Mouse (Mus musculus): ENCODE results near the gene Hykk. TPM values are rescaled to one million over a fixed set of nuclear protein-coding genes. Genes with fewer than 3 reads are reported as not detected.
"Not testable (repeated sequence)": the region's sequence is repeated elsewhere in the genome, so short reads cannot be mapped to it uniquely, and the experiment has no call there.

The Hykk gene
- total RNA-seq (2015) (0.07 and 0.09 TPM in 2 replicates), total RNA-seq (2017) (0.12 and 0.22 TPM in 2 replicates)

- ATAC-seq (ENCODE audit: poor library complexity, severe bottlenecking), result peak; percentile 93
These were observed at the start of gene Hykk for GRCm38 (mm10) chr9:54917010-54917677. Gene Hykk, plus strand, starts transcription at chr9:54917283.

- no peak for ATAC-seq (ENCODE audit: poor library complexity, severe bottlenecking)
These were observed 38.3 kb upstream of the Hykk start for GRCm38 (mm10) chr9:54878759-54879158.

- ATAC-seq (ENCODE audit: poor library complexity, severe bottlenecking), result no peak
These were observed 25.0 kb upstream of the Hykk start for GRCm38 (mm10) chr9:54892111-54892510.

GRCm38 (mm10) chr9:54897097-54897496 lies 20.0 kb upstream of the Hykk start:
- ATAC-seq (ENCODE audit: poor library complexity, severe bottlenecking), result no peak

- ATAC-seq (ENCODE audit: poor library complexity, severe bottlenecking), result no peak
These were observed 7.6 kb upstream of the Hykk start for GRCm38 (mm10) chr9:54909446-54909845.

- no peak for ATAC-seq (ENCODE audit: poor library complexity, severe bottlenecking)
These were observed 1.5 kb upstream of the Hykk start for GRCm38 (mm10) chr9:54915576-54915975.

GRCm38 (mm10) chr9:54916401-54916800 lies 682 bp upstream of the Hykk start:
- no peak for ATAC-seq (ENCODE audit: poor library complexity, severe bottlenecking)

- ATAC-seq (ENCODE audit: poor library complexity, severe bottlenecking), result no peak
These were observed 1.1 kb downstream of the Hykk start for GRCm38 (mm10) chr9:54918191-54918590.

- no peak for ATAC-seq (ENCODE audit: poor library complexity, severe bottlenecking)
These were observed 1.7 kb downstream of the Hykk start for GRCm38 (mm10) chr9:54918781-54919180.

GRCm38 (mm10) chr9:54919946-54920345 lies 2.9 kb downstream of the Hykk start:
- ATAC-seq (ENCODE audit: poor library complexity, severe bottlenecking), result no peak

- ATAC-seq (ENCODE audit: poor library complexity, severe bottlenecking), result no peak
These were observed 13.7 kb downstream of the Hykk start for GRCm38 (mm10) chr9:54930741-54931140.

GRCm38 (mm10) chr9:54931765-54932164 lies 14.7 kb downstream of the Hykk start:
- no peak for ATAC-seq (ENCODE audit: poor library complexity, severe bottlenecking)

GRCm38 (mm10) chr9:54932379-54932778 lies 15.3 kb downstream of the Hykk start:
- ATAC-seq (ENCODE audit: poor library complexity, severe bottlenecking), result no peak

- ATAC-seq (ENCODE audit: poor library complexity, severe bottlenecking), result no peak
These were observed 25.0 kb downstream of the Hykk start for GRCm38 (mm10) chr9:54942071-54942470.

- ATAC-seq (ENCODE audit: poor library complexity, severe bottlenecking), result no peak
These were observed 27.4 kb downstream of the Hykk start for GRCm38 (mm10) chr9:54944467-54944866.

GRCm38 (mm10) chr9:54946256-54946655 lies 29.2 kb downstream of the Hykk start:
- ATAC-seq (ENCODE audit: poor library complexity, severe bottlenecking), result no peak

GRCm38 (mm10) chr9:54949465-54949864 lies 32.4 kb downstream of the Hykk start:
- ATAC-seq (ENCODE audit: poor library complexity, severe bottlenecking), result no peak

- not testable (repeated sequence) for ATAC-seq (ENCODE audit: poor library complexity, severe bottlenecking)
These were observed 33.1 kb downstream of the Hykk start for GRCm38 (mm10) chr9:54950162-54950561.

GRCm38 (mm10) chr9:54950575-54951321 lies 33.7 kb downstream of the Hykk start, which contains the start of the genes Psma4 and AY074887:
Gene Psma4, plus strand, starts transcription at chr9:54950790.
Gene AY074887, minus strand, starts transcription at chr9:54950998.
- ATAC-seq (ENCODE audit: poor library complexity, severe bottlenecking), result peak; percentile 98

GRCm38 (mm10) chr9:54961059-54961458 lies 44.0 kb downstream of the Hykk start:
- ATAC-seq (ENCODE audit: poor library complexity, severe bottlenecking), result no peak

GRCm38 (mm10) chr9:54963669-54964068 lies 46.6 kb downstream of the Hykk start:
- ATAC-seq (ENCODE audit: poor library complexity, severe bottlenecking), result peak; percentile 57

GRCm38 (mm10) chr9:54969972-54970637 lies 53.0 kb downstream of the Hykk start:
- ATAC-seq (ENCODE audit: poor library complexity, severe bottlenecking), result no peak
